16 mouse cellular contexts compared by ENCODE assay signal in genomic region chr10:81231436-81231835, GRCm38 (mm10). TPM values are rescaled to one million over a fixed set of nuclear protein-coding genes. Genes with fewer than 3 reads are reported as not detected.
DNase-seq lines count a peak whose midpoint lies in the region; ATAC-seq lines count a peak whose summit lies in the region.
"Had no signal": no experiment of that assay in that cellular context is flagged by ENCODE, and none has a peak within 500 bp of the region (broad histone marks: within the 10 kb centered on the region; RNA-seq: fewer than 3 reads in every experiment).

No protein-coding gene starts in this region.

- peaks cover 30% of the 10 kb centered on the region for H3K4me1 ChIP-seq in neural tube, embryonic 12.5 days
- peaks cover 39% of the 10 kb centered on the region for H3K4me1 ChIP-seq in forebrain, embryonic 16.5 days (replicated peaks; ENCODE audit: control insufficient read depth, insufficient read depth, low read length)
- peaks cover 12% of the 10 kb centered on the region for H3K4me1 ChIP-seq in midbrain, embryonic 11.5 days (ENCODE audit: control insufficient read depth, insufficient read depth, low read length)

- 50% methylated on average over 7 of the region's 7 CpGs for WGBS in neural tube, embryonic 12.5 days
- WGBS in forebrain, embryonic 16.5 days = 51% methylated on average over 7 of the region's 7 CpGs
- 52% methylated on average over 7 of the region's 7 CpGs for WGBS in midbrain, embryonic 11.5 days

- H3K9ac ChIP-seq in neural tube, embryonic 12.5 days = no peak overlapping the region
- H3K9ac ChIP-seq in forebrain, embryonic 16.5 days (replicated peaks; ENCODE audit: low read depth, low read length) = peak overlapping the region; percentile 95; the same call in 1 of the 2 replicates
- H3K9ac ChIP-seq in midbrain, embryonic 11.5 days (ENCODE audit: low read length) = no peak overlapping the region; the same call in 1 of the 2 replicates
- H3K9ac ChIP-seq: liver, embryonic 15.5 days; stomach, embryonic 15.5 days had no signal

- H3K36me3 ChIP-seq in neural tube, embryonic 12.5 days = no peaks in the 10 kb centered on the region
- no peaks in the 10 kb centered on the region for H3K36me3 ChIP-seq in forebrain, embryonic 16.5 days (ENCODE audit: control insufficient read depth, insufficient read depth)
- no peaks in the 10 kb centered on the region for H3K36me3 ChIP-seq in midbrain, embryonic 11.5 days (ENCODE audit: control insufficient read depth, insufficient read depth, low read length)
- H3K36me3 ChIP-seq: liver, embryonic 15.5 days; stomach, embryonic 15.5 days had no signal

- no peak overlapping the region for H3K27ac ChIP-seq in neural tube, embryonic 12.5 days
- peak overlapping the region; percentile 95 for H3K27ac ChIP-seq in forebrain, embryonic 16.5 days (ENCODE audit: low read length)
- no peak overlapping the region for H3K27ac ChIP-seq in midbrain, embryonic 11.5 days (ENCODE audit: low read depth, low read length)
- H3K27ac ChIP-seq: heart, adult 2 months; liver, embryonic 15.5 days; macrophage; stomach, embryonic 15.5 days had no signal

- DNase-seq in neural tube, embryonic 10.5 days (ENCODE audit: extremely low spot score, low spot score) = no peak
- DNase-seq in midbrain, embryonic 11.5 days (ENCODE audit: low spot score, missing footprints) = no peak
- DNase-seq in spleen, adult 18-20 months = no peak
- DNase-seq in kidney, adult 18-20 months = no peak
- no peak for DNase-seq in embryo, embryonic 11 days
- DNase-seq: adrenal gland, postnatal 25 days; heart, adult 2 months; heart, postnatal 36 days; kidney, postnatal 14 days had no signal

- no peak overlapping the region for H3K4me3 ChIP-seq in neural tube, embryonic 12.5 days
- peak overlapping the region; percentile 81 for H3K4me3 ChIP-seq in forebrain, embryonic 16.5 days (replicated peaks; ENCODE audit: low read length)
- H3K4me3 ChIP-seq in midbrain, embryonic 11.5 days (ENCODE audit: low read depth, low read length) = peak overlapping the region; percentile 51; the same call in 1 of the 2 replicates
- H3K4me3 ChIP-seq: heart, adult 2 months; liver, embryonic 15.5 days; stomach, embryonic 15.5 days had no signal

- no peak for ATAC-seq in neural tube, embryonic 12.5 days (ENCODE audit: low FRiP score, low read depth)
- ATAC-seq in forebrain, embryonic 16.5 days = no peak
- no peak for ATAC-seq in midbrain, embryonic 11.5 days (ENCODE audit: low FRiP score)

- H3K27me3 ChIP-seq in neural tube, embryonic 12.5 days (replicated peaks) = peaks cover 12% of the 10 kb centered on the region; the same call in 1 of the 2 replicates
- H3K27me3 ChIP-seq in forebrain, embryonic 16.5 days (replicated peaks; ENCODE audit: control insufficient read depth, insufficient read depth, low read length) = no peaks in the 10 kb centered on the region
- H3K27me3 ChIP-seq in midbrain, embryonic 11.5 days (ENCODE audit: control insufficient read depth, insufficient read depth, low read length) = no peaks in the 10 kb centered on the region; the same call in 1 of the 2 replicates

- peak overlapping the region; percentile 66 for H3K4me2 ChIP-seq in neural tube, embryonic 12.5 days (replicated peaks)
- H3K4me2 ChIP-seq in forebrain, embryonic 16.5 days (ENCODE audit: low read length) = peak overlapping the region; percentile 73
- H3K4me2 ChIP-seq in midbrain, embryonic 11.5 days = peak overlapping the region; percentile 73
- H3K4me2 ChIP-seq: liver, embryonic 15.5 days had no signal

- H3K9me3 ChIP-seq in neural tube, embryonic 12.5 days = no peaks in the 10 kb centered on the region
- no peaks in the 10 kb centered on the region for H3K9me3 ChIP-seq in forebrain, embryonic 16.5 days (ENCODE audit: control insufficient read depth, low read length)
- H3K9me3 ChIP-seq in midbrain, embryonic 11.5 days (ENCODE audit: control insufficient read depth, low read length) = no peaks in the 10 kb centered on the region
- H3K9me3 ChIP-seq: liver, embryonic 15.5 days; stomach, embryonic 15.5 days had no signal

RNA-seq across cellular contexts. Expression of gene Atcay, which starts 0.8 kb away (rescaled TPM):
- 34.0 and 43.6 TPM in 2 replicates for polyA plus RNA-seq in neural tube, embryonic 12.5 days (2016; fragmentation: Nextera tagmentation; extraction: Ambion mirVana)
- 81.4 and 94.9 TPM in 2 replicates for polyA plus RNA-seq in forebrain, embryonic 16.5 days (2015; fragmentation: Nextera tagmentation; extraction: Ambion mirVana)
- 21.2 and 22.2 TPM in 2 replicates for polyA plus RNA-seq in midbrain, embryonic 11.5 days (2014; fragmentation: Nextera tagmentation; extraction: Ambion mirVana)
- polyA plus RNA-seq: liver, embryonic 15.5 days; macrophage had no signal

RNA-seq across cellular contexts. Expression of gene Zfr2, which starts 1.5 kb away (rescaled TPM):
- polyA plus RNA-seq in neural tube, embryonic 12.5 days (2016; fragmentation: Nextera tagmentation; extraction: Ambion mirVana) = 16.0 and 18.2 TPM in 2 replicates
- polyA plus RNA-seq in forebrain, embryonic 16.5 days (2015; fragmentation: Nextera tagmentation; extraction: Ambion mirVana) = 18.4 and 24.0 TPM in 2 replicates
- 3.0 and 3.8 TPM in 2 replicates for polyA plus RNA-seq in midbrain, embryonic 11.5 days (2014; fragmentation: Nextera tagmentation; extraction: Ambion mirVana)

RNA-seq across cellular contexts. Expression of gene Matk, which starts 21.3 kb away (rescaled TPM):
- polyA plus RNA-seq in neural tube, embryonic 12.5 days (2016; fragmentation: Nextera tagmentation; extraction: Ambion mirVana) = 5.1 and 6.2 TPM in 2 replicates
- 28.8 and 44.2 TPM in 2 replicates for polyA plus RNA-seq in forebrain, embryonic 16.5 days (2015; fragmentation: Nextera tagmentation; extraction: Ambion mirVana)
- 2.5 and 2.7 TPM in 2 replicates for polyA plus RNA-seq in midbrain, embryonic 11.5 days (2014; fragmentation: Nextera tagmentation; extraction: Ambion mirVana)

RNA-seq across cellular contexts. Expression of gene Nmrk2, which starts 29.6 kb away (rescaled TPM):
- polyA plus RNA-seq in neural tube, embryonic 12.5 days (2016; fragmentation: Nextera tagmentation; extraction: Ambion mirVana) = 0.14 TPM in 1 of 2 replicates, not detected in the other
- 0.11 TPM in 1 of 2 replicates, not detected in the other for polyA plus RNA-seq in forebrain, embryonic 16.5 days (2015; fragmentation: Nextera tagmentation; extraction: Ambion mirVana)
- polyA plus RNA-seq in midbrain, embryonic 11.5 days (2014; fragmentation: Nextera tagmentation; extraction: Ambion mirVana) = not detected in 2 replicates
- polyA plus RNA-seq: embryonic facial prominence, embryonic 11.5 days; macrophage; urinary bladder, adult 2 months had no signal

RNA-seq across cellular contexts. Expression of gene Mrpl54, which starts 35.3 kb away (rescaled TPM):
- polyA plus RNA-seq in neural tube, embryonic 12.5 days (2016; fragmentation: Nextera tagmentation; extraction: Ambion mirVana) = 157 and 176 TPM in 2 replicates
- 84.0 and 90.1 TPM in 2 replicates for polyA plus RNA-seq in forebrain, embryonic 16.5 days (2015; fragmentation: Nextera tagmentation; extraction: Ambion mirVana)
- 198 and 205 TPM in 2 replicates for polyA plus RNA-seq in midbrain, embryonic 11.5 days (2014; fragmentation: Nextera tagmentation; extraction: Ambion mirVana)
